Mouse (Mus musculus): ENCODE measurements around the gene Plekhg3.

Gene Plekhg3

GRCm38 (mm10) chr12:76552958-76553357 is 22.3 kb downstream of the Plekhg3 start:
- no peak for DNase-seq (ENCODE audit: low read depth)

GRCm38 (mm10) chr12:76553917-76554316 is 23.2 kb downstream of the Plekhg3 start:
- no peak for DNase-seq (ENCODE audit: low read depth)

- no peak for DNase-seq (ENCODE audit: low read depth)
These were observed 23.7 kb downstream of the Plekhg3 start for GRCm38 (mm10) chr12:76554392-76554791.

- no peak for DNase-seq (ENCODE audit: low read depth)
These were observed 24.2 kb downstream of the Plekhg3 start for GRCm38 (mm10) chr12:76554871-76555386.

GRCm38 (mm10) chr12:76556187-76556586 is 25.5 kb downstream of the Plekhg3 start:
- no peak for DNase-seq (ENCODE audit: low read depth)

GRCm38 (mm10) chr12:76556745-76557389 is 26.2 kb downstream of the Plekhg3 start:
- no peak for DNase-seq (ENCODE audit: low read depth)

- DNase-seq (ENCODE audit: low read depth), result no peak
These were observed 27.5 kb downstream of the Plekhg3 start for GRCm38 (mm10) chr12:76558206-76558605.

GRCm38 (mm10) chr12:76562196-76562595 is 31.5 kb downstream of the Plekhg3 start:
- no peak for DNase-seq (ENCODE audit: low read depth)

GRCm38 (mm10) chr12:76566284-76566683 is 35.6 kb downstream of the Plekhg3 start:
- DNase-seq (ENCODE audit: low read depth), result no peak

- no peak for DNase-seq (ENCODE audit: low read depth)
These were observed 39.7 kb downstream of the Plekhg3 start for GRCm38 (mm10) chr12:76570221-76570940.

- DNase-seq (ENCODE audit: low read depth), result no peak
These were observed 40.6 kb downstream of the Plekhg3 start for GRCm38 (mm10) chr12:76571266-76571665.

GRCm38 (mm10) chr12:76572261-76573251 is 41.9 kb downstream of the Plekhg3 start:
- DNase-seq (ENCODE audit: low read depth), result no peak

- no peak for DNase-seq (ENCODE audit: low read depth)
These were observed 42.7 kb downstream of the Plekhg3 start for GRCm38 (mm10) chr12:76573381-76573780.

- no peak for DNase-seq (ENCODE audit: low read depth)
These were observed 44.1 kb downstream of the Plekhg3 start for GRCm38 (mm10) chr12:76574815-76575214.

GRCm38 (mm10) chr12:76576061-76576460 is 45.4 kb downstream of the Plekhg3 start:
- peak; percentile 49 for DNase-seq (ENCODE audit: low read depth)

GRCm38 (mm10) chr12:76576806-76577205 is 46.1 kb downstream of the Plekhg3 start:
- DNase-seq (ENCODE audit: low read depth), result no peak

- no peak for DNase-seq (ENCODE audit: low read depth)
These were observed 47.2 kb downstream of the Plekhg3 start for GRCm38 (mm10) chr12:76577858-76578257.

- no peak for DNase-seq (ENCODE audit: low read depth)
These were observed 47.8 kb downstream of the Plekhg3 start for GRCm38 (mm10) chr12:76578465-76578864.

GRCm38 (mm10) chr12:76579806-76580205 is 49.1 kb downstream of the Plekhg3 start:
- no peak for DNase-seq (ENCODE audit: low read depth)

- DNase-seq (ENCODE audit: low read depth), result no peak
These were observed 51.4 kb downstream of the Plekhg3 start for GRCm38 (mm10) chr12:76582139-76582538.

GRCm38 (mm10) chr12:76582841-76583240 is 52.1 kb downstream of the Plekhg3 start:
- no peak for DNase-seq (ENCODE audit: low read depth)

- DNase-seq (ENCODE audit: low read depth), result no peak
These were observed 52.8 kb downstream of the Plekhg3 start for GRCm38 (mm10) chr12:76583454-76583853.
